In genomic region chr3:58310390-58310789, GRCm38 (mm10) we compare ENCODE assay signal across 12 mouse cellular contexts.
"Had no signal": no experiment of that assay in that cellular context is flagged by ENCODE, and none has a peak within 500 bp of the region (broad histone marks: within the 10 kb centered on the region; RNA-seq: fewer than 3 reads in every experiment).

No protein-coding gene starts in this region.

- DNase-seq: lung, adult 18-20 months; lung, embryonic 14.5 days; right cerebral cortex, postnatal 14 days; spleen, adult 18-20 months; thymus, adult 2 months; thymus, postnatal 25 days; thymus, postnatal 4 days had no signal

- H3K27me3 ChIP-seq: midbrain, embryonic 13.5 days; midbrain, embryonic 15.5 days; neural tube, embryonic 13.5 days; neural tube, embryonic 15.5 days had no signal

- H3K36me3 ChIP-seq: midbrain, embryonic 13.5 days; midbrain, embryonic 15.5 days; neural tube, embryonic 13.5 days; neural tube, embryonic 15.5 days had no signal

- ATAC-seq: midbrain, embryonic 13.5 days; midbrain, embryonic 15.5 days had no signal

- H3K4me2 ChIP-seq: lung, embryonic 14.5 days; midbrain, embryonic 11.5 days; midbrain, embryonic 13.5 days; midbrain, embryonic 15.5 days; neural tube, embryonic 13.5 days; neural tube, embryonic 15.5 days had no signal

- H3K4me3 ChIP-seq: midbrain, embryonic 13.5 days; midbrain, embryonic 15.5 days; neural tube, embryonic 13.5 days; neural tube, embryonic 15.5 days had no signal
